Mouse (Mus musculus) left cerebral cortex, postnatal 4 days (tissue): Measurements from ENCODE around the gene Serping1. TPM values are rescaled to one million over a fixed set of nuclear protein-coding genes. Genes with fewer than 3 reads are reported as not detected.
A peak's percentile ranks its signal among the peaks of the same experiment; 100 is the strongest.
"Not testable (repeated sequence)": the region's sequence is repeated elsewhere in the genome, so short reads cannot be mapped to it uniquely, and the experiment has no call there.

Source experiments
- DNase-seq: peaks from one replicate; pipeline ENCODE4 v3.0.0-alpha.2; 2022
- intact Hi-C: fragments of 180-260 bp; cut with DNase I; formaldehyde crosslinking; loops from one replicate; pipeline ENCODE4 v1.15.1; 2025
- total RNA-seq, 2 experiments: library from RNA; stranded (reverse); gene quantifications; 2 replicates each; pipeline ENCODE4 v1.2.3; 2021

Gene Serping1
- 1 to 10 TPM; 5.6 to 6.2 TPM for total RNA-seq

GRCm38 (mm10) chr2:84775241-84775640 is at the start of gene Serping1:
TSS of gene Serping1 (minus strand) at chr2:84775444.
- DNase-seq: peak; percentile 21
- intact Hi-C loops: no loop called here

GRCm38 (mm10) chr2:84823237-84823636 is 48.0 kb upstream of the Serping1 start:
- DNase-seq: no peak
- intact Hi-C loops: no loop called here

GRCm38 (mm10) chr2:84822552-84822951 is 47.3 kb upstream of the Serping1 start, which contains the start of gene Smtnl1:
TSS of gene Smtnl1 (minus strand) at chr2:84822652.
- intact Hi-C loops: no loop called here
- no peak for DNase-seq

GRCm38 (mm10) chr2:84819861-84820260 is 44.6 kb upstream of the Serping1 start:
- intact Hi-C loops: no loop called here
- DNase-seq: no peak

GRCm38 (mm10) chr2:84812676-84813075 is 37.4 kb upstream of the Serping1 start:
- intact Hi-C loops: no loop called here
- no peak for DNase-seq

- intact Hi-C loops: no loop called here
- DNase-seq: no peak
These were observed 36.6 kb upstream of the Serping1 start for GRCm38 (mm10) chr2:84811880-84812279.

GRCm38 (mm10) chr2:84810886-84811577 is 35.8 kb upstream of the Serping1 start:
- intact Hi-C loops: no loop called here
- peak; percentile 84 for DNase-seq

- intact Hi-C loops: no loop called here
- no peak for DNase-seq
These were observed 35.3 kb upstream of the Serping1 start for GRCm38 (mm10) chr2:84810526-84810885.

GRCm38 (mm10) chr2:84809330-84809729 is 34.1 kb upstream of the Serping1 start:
- no peak for DNase-seq
- intact Hi-C loops: no loop called here

- no peak for DNase-seq
- intact Hi-C loops: no loop called here
These were observed 31.3 kb upstream of the Serping1 start for GRCm38 (mm10) chr2:84806546-84806945.

- intact Hi-C loops: no loop called here
- DNase-seq: no peak
These were observed 28.7 kb upstream of the Serping1 start for GRCm38 (mm10) chr2:84803963-84804362.

GRCm38 (mm10) chr2:84801223-84801622 is 26.0 kb upstream of the Serping1 start:
- DNase-seq, intact Hi-C loops: not testable (repeated sequence)

GRCm38 (mm10) chr2:84800304-84800703 is 25.1 kb upstream of the Serping1 start:
- intact Hi-C loops: no loop called here
- no peak for DNase-seq

- peak; percentile 61 for DNase-seq
- intact Hi-C loops: loop anchor here (5.0 kb wide), 2 partner anchors 57 to 72 kb away; partner anchors contain the start of genes Clp1 and Gm19426
These were observed 23.9 kb upstream of the Serping1 start for GRCm38 (mm10) chr2:84799041-84799561.

- intact Hi-C loops: loop anchor here (5.0 kb wide), 2 partner anchors 56 to 71 kb away; partner anchors contain the start of genes Clp1 and Gm19426
- peak; percentile 68 for DNase-seq
These were observed 23.3 kb upstream of the Serping1 start, which contains the start of gene Ube2l6 for GRCm38 (mm10) chr2:84798493-84798921. TSS of gene Ube2l6 (plus strand) at chr2:84798828.

GRCm38 (mm10) chr2:84797833-84798492 is 22.7 kb upstream of the Serping1 start:
- intact Hi-C loops: loop anchor here (5.0 kb wide), 2 partner anchors 56 to 71 kb away; partner anchors contain the start of genes Clp1 and Gm19426
- peak; percentile 83 for DNase-seq

- DNase-seq: no peak
- intact Hi-C loops: no loop called here
These were observed 18.6 kb upstream of the Serping1 start for GRCm38 (mm10) chr2:84793871-84794270.

GRCm38 (mm10) chr2:84793154-84793553 is 17.9 kb upstream of the Serping1 start:
- intact Hi-C loops: no loop called here
- no peak for DNase-seq

GRCm38 (mm10) chr2:84792516-84792915 is 17.3 kb upstream of the Serping1 start:
- DNase-seq: no peak
- intact Hi-C loops: no loop called here

- intact Hi-C loops: no loop called here
- no peak for DNase-seq
These were observed 15.2 kb upstream of the Serping1 start for GRCm38 (mm10) chr2:84790418-84790817.

GRCm38 (mm10) chr2:84788316-84788715 is 13.1 kb upstream of the Serping1 start:
- DNase-seq: no peak
- intact Hi-C loops: no loop called here
